Mouse (Mus musculus) lung, postnatal 10 days (tissue): ENCODE data around the gene Asxl1.
A peak's percentile ranks its signal among the peaks of the same experiment; 100 is the strongest.

Experiments used
- DNase-seq: peaks from one replicate; pipeline ENCODE4 v3.0.0; 2021

Asxl1 gene

DNA sequence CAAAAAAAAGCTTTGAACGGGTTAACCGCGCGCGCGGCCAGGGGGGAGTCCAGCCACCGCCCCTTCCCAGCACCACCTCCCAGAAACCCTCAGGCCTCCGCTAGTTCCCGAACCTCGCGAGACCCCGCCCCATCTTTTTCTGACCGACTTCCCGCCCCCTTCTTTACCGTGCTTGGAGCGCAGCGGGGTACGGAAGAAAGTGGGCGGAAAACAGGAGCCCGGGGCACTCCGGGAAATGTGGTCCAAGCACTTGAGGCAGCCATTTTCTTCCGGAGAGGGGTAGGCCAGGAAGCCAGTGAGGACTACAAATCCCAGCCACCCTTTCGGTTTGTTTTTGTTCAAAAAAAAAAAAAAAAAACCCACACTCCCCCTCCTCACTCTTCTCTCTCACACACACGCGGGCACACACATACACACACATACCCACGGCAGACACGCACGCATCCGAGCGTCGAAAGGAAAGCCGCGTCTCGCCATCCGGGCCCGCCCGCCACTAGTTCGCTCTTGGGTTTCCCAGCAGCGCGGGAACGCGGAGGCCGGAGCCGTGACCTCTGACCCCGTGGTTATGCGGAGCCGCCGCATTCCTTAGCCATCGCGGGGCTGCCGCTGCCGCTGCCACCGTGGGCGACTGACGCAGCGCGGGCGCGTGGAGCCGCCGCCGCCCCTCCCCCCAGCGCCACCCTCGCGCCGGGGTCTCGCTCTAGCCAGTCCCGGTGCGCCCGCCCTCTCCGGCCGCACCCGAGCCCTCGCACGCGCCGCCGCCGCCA lies at the start of gene Asxl1:
TSS of gene Asxl1 (plus strand) at position 376 of the 767 bp plus-strand sequence.
- DNase-seq = peak; percentile 100

DNA sequence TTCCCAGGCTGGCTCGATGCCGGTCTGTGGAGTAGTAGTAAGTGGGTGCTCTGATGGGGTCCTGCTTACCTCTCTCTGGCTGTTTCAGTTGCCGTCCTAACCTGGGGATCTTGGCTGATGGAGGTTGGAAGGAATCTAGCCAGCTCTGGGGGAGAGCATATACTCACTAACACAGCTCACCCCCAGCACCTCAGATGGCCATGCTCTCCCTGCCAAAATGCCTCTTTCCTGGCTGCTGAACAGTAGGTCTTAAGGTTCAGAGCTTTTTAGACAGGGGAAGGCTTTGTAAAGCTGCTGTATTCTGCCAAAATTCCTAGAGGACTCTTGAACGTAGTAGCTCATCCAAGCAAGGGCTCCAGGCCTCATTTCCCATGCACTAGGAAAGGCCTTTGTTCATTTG lies 47.9 kb upstream of the Asxl1 start:
- DNase-seq = no peak

DNA sequence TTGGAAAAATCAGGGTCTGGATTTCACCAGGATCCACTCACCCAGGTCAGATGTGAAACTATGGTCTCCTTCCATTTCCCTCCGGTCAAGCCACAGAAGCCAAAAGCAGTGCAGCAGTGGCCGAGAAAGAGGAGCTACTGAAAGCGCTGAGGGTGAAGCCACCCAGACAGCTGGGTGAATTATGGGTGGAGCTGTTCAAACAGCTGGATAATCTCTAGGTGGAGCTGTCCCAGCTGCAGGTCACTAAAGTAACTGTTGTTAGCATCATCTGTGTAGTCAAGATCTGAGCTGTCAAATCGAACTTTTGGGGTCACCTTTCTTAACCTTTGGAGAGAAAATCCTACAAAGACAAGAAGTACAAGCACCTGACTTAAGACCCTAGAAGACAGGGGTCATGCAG lies 47.2 kb upstream of the Asxl1 start:
- DNase-seq = peak; percentile 28

DNA sequence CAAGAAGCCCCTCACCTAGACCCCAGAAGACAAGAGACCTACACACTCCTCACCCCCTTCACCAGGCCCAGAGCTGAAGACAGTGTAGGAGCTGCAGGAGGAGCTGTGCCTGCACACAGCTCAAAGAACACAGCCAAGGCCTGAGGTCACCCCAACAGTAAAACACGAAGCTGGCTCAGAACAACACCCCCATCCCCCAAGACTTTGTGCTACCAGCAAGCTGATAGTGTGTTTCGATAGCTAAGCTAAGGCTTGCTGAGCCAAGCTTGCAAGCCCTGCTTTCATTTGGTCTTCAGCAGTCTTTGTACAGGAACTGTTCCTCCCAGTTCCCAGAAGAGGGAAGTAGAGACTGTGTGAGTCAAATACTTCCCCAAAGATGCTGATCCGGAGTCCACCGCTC lies 46.8 kb upstream of the Asxl1 start:
- peak; percentile 37 for DNase-seq

DNA sequence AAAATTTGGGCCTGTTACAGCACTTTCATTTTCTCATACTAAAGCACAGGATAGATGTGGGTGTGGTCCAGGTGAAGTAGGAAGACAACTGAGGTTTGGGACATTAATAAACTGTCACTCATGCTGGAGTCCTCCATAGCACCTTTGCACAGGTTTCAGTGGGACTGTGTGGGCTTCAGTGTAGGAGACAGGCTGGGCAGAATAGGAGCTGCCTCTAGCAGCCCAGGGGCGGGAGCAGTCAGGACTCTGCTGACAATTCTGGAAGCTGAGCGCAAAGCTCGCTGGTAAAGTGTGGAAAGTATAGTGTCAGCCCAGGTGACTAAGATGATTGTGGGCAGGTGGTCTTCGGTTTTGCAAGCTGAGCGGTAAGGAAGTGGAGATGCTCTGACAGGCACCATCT lies 44.5 kb upstream of the Asxl1 start:
- DNase-seq = no peak

DNA sequence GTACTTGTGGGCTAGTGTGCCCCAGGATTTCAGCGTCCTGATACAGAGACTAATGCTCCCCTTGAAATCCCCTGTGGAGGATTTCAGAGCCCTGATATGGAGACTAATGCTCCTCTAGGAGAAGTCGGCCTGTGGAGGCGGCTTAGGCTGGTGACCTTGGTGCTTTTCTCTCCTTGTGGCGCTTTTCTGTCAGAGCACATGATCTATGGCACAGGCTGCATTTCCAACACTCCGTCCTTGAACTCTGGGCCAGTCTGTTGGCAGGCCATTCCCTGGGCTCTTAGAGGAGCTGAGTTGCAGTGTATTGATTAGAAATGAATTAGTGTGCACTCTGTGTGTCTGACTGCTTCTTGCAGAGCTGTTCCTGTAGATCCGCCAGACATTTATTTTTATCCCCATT lies 40.4 kb upstream of the Asxl1 start:
- DNase-seq = no peak

DNA sequence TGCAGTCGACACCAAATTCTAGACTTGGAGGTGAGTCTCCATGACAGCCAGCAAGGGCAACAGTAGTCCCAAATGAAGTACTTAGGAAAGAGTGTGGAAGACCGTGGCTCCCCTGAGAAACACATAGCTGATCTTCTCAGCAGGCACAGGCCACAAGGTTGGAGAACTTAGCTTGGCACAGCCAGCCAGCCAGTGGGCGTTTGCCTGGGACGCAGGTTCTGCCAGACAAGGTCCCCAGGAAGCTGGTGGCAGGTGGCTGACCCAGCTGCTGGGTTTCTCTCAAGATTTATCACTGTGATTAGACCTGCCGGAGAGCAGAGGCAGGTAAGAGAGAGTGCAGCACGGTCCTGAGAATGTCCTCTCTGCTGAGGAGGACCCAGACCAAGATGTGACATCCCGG lies 37.0 kb upstream of the Asxl1 start:
- DNase-seq = no peak

DNA sequence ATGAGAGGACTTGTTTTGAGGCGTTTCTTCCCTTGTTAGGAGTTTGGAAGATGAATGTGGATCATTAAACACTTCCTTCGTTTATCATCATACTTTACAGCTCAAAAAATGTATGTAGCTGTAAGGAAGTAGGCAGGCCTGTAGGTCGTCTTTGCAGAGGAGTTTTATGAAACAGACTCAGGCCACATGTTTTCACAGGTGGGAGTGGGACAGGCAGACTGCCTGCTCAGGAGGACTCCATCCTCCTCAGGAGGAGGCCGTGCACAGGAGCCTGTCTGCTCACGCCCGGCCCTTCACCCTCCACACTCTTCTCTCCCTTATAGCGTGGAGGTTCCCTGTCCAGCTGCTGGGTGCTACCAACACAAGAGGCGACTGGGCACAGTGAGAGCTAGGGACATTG lies 36.5 kb upstream of the Asxl1 start:
- no peak for DNase-seq

DNA sequence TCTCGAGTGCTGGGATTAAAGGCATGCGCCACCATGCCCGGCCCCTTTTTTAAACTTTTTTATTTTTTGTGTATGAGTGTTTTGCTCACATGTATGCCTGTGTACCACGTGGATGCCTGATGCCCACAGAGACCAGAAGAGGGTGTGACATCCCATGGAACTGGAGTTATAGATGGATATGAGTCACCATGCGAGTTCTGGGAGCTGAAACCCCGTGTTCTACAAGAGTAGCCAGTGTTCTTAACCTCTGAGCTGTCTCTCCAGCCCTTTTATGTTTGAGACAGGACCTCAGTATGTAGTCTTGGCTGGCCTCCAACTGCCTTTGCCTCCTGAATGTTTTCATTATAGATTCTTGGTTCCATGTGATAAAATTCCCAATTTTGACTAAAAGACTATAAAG lies 35.4 kb upstream of the Asxl1 start:
- no peak for DNase-seq

DNA sequence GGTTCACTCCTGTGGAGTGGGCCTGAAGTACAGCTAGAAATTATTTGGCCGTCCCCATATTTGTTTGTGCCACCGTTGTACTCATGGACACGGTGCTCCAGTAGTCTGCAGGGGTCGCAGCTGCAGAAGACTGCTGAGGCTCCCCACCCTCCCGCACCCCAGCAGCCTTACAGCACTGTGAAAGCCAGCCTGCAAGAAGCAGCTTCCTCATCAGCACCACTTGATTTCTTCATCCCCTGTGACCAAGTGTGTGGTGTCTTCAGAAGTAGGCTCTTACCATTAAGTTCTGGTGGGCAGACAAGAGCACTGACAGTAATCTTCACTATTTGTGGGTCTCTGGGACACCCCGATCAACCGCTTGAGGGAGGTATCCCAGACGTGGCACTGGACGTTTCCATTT lies 32.7 kb upstream of the Asxl1 start:
- no peak for DNase-seq

DNA sequence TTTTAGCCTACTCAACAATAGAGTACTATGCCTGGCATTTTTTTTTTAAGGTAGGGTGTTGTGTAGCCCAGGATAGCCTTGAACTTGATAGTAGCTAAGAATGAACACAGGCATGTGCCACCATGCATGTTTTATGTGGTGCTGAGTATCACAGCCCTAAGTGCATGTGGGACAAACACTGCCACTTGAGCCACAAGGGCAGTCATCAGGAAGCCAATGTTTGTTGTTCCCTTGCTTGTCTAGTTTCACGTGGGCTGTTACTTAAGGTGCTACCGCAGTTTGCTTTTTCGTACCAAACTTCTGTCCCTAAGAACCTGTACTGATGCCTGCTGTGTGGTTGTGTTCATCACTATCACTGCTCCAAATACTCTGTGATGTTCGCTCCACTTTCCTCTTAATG lies 27.2 kb upstream of the Asxl1 start:
- no peak for DNase-seq

DNA sequence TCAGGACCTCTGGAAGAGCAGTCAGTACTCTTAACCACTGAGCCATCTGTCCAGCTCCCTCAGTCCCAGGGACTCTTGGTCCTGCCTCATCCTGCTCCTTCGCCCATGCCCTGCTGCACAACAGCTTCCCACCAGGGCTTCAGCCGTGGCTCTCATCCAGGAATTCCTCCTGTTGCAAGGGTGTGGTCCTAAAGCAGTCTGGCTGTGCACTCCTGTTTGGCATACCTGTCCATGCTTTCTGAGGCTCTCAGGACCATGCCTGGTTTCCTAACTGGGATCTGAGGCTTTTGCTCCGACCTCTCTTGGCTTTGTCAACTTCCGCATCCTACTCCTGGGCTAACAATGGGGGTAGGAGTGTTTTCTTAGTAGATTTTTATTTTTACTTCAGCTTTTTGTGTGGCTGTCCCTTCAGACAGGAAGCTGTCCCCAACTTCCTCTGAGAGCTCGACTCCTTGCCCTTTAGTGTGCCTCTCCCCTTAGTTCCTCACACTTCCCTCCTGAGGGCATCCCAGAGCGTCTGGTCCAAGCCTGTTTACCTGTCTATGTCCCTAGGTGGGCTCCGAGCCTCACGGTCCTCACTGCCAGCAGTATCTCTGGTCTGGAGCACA lies 26.5 kb upstream of the Asxl1 start:
- peak; percentile 47 for DNase-seq

DNA sequence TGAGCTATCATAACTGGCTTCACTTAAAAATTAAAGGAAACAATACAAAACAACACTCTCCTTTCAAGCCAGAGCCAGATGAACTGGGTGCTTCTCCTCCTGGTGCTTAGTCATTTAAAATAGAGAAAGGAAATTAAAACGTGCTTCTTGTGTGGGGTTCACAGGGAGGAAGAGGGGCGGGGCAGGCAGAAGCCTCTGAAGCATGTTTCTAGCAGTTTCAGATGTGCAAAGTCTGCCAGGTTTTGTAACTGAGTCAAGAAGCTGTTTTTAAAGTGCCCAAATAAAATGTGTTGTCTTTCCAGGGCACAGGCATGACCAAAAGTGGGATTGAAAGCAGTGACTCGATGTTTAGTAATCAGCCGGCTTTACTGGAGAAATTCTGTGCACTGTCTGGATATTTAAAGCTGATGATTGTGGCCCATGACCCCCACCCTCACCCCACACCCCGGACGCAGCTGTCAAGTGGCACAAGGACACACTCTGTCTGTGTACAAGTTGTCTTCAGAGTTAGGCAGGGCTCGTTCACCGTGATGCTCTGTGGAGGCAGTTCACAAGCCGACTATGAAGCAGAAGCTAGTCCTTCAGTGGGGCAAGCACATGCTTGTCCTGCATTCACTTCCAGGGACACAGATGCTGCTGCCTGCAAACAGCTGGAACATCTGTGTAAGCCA lies 19.8 kb upstream of the Asxl1 start:
- no peak for DNase-seq

DNA sequence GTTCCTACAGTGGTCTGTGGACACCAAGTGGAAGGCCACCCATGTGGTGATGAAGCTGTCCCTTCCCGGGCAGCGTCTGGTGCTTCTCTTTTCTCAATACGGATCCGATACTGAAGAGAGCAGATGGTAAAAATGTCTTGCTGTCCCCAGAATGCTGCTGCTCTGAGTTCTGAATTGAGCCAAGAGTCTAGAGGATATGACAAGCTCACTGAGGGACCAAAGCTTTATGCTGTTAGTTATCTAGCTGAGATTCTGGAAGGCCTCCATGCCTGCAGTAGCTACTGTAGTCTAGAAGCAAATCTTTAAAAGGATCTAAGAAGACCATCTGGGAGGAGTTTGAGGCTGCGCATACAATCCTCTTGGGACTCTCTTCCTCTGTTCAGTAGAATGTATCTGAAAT lies 13.4 kb upstream of the Asxl1 start:
- no peak for DNase-seq

DNA sequence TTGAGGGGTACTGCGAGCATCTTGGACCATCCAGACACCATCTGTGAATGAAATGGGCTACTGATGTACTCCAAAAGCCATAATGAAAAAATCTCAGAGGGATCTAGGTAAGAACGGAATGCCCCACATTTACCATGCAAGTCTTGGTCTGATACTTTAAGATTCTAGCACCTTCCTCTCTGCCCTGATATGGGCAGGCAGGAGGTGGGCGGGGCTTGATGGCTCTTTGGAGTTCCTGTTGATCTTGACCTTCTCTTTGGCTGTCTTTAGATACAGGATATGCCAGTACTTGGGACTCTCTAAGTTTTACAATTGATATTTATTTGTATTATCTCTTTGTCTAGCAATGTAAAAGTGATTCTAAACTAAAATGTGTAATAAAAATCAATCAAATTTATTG lies 12.6 kb upstream of the Asxl1 start:
- peak; percentile 64 for DNase-seq

DNA sequence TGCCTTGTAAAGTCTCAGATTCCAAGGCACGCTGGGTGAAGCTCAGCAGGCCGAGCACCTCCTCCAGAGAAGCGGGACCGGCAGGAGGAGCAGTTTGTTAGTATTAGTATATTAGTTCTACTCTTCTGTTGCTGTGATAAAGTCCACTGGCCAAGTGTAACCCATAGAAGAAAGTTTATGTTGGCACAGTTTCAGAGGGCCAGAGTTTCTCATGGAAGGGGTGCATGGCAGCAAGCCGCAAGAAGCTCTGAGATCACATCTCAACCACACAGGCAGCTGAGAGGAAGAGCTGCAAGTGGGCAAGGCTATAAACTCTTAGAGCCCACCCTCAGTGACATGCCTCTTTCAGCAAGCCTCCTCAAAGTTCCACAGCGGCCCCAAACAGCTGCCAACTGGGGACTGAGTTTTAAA lies 11.8 kb upstream of the Asxl1 start:
- DNase-seq = peak; percentile 69

DNA sequence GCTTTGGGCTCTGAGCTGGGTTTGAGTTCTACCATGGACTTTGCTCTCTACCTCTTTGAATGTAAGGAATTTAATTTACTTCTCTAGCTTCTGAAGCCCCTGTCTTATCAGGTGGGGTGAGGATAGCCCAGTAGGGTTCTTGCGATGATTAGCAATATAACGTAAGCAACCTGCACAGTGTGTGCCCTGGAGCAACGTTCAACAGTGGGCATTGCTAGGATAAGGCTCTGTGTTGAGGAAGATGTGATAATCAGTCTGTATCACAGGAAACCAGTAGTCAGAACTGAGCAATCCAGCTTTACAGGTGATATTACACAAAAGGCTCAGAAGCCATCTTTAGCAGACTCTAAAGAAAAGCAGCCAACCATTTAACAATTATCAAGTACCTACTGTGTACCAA lies 11.3 kb upstream of the Asxl1 start:
- DNase-seq = no peak

DNA sequence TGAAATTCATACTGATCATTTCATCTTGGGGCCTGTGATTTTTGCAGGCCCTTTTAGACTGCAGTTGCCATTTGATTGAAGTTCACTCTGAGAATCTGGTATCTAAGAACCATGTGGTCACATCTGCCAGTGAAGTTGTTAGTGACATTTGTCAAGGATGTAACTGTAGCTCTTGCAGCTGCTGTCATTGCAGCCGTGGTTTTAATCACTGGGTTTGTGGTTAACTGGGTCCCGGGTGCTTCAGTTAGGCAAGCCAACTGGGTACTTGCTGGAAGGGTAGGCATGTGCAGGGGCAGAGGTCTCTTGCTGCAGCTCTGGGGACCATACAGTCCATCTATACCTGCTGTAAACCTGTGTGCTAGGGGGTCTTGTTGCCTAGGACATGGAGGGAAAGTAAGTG lies 9.5 kb upstream of the Asxl1 start:
- no peak for DNase-seq

DNA sequence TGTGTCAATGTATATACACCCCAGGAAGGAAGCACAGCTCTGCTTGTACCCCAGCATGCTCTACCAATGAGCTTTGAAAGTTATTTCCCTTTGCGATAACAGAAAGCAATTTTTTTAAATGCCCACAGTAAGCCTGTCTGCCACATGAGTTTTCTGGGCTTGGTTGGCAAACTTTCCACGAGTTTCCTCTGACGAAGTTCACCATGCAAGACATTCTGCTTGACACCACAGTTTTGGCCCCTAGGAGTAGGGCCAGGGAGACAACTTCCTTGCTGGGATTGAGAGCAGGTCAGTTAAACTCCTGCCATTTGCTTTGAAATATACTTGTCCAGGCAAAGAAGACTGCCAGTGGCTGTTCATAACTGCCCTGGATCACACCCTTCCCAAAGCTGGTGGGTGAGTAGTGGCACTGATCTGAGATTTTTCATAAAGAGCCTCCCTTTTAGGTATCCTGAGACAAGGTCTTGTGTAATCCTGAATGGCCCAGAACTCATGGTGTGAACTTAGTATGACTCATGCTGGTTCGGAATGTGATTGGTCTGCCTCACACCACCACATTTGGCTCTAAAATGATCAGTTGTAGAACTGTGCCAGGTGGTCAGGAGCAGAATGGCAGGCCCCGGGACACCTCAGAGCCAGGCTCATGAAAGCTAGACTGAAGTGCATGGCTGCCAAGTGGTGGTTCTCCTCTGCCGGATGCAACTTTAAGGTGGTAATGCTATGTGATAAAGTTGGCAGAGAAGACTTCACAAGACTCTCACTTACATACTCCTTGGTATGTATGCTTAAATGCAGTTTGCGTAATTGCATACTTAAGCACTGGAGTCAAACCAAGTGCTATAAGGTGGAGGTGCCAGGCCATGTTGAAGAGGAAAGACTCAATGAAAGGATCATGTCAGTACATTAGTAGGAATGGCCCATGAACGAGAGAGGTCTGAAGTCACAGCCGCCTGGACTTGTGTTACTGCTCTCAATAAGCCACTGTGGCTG lies 7.0 kb upstream of the Asxl1 start:
- no peak for DNase-seq

DNA sequence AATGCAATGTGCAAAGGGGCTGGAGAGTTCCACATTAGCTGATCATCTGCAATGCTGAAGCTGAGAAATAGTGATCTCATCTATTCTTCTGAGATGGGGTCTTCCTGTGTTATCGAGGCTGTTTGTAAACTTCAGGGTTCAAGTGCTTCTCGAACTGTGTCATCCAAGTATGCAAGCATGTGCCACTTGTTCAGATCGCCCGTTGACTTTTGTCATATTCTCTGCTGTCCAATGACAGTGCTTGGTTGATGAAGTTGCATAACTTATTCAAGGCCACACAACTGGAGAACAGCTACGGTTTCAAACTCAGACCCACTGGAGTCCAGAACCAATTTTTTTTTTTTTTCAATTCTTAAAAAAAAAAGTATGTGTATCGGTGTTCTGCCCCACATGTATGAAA lies 3.5 kb upstream of the Asxl1 start:
- DNase-seq = no peak

DNA sequence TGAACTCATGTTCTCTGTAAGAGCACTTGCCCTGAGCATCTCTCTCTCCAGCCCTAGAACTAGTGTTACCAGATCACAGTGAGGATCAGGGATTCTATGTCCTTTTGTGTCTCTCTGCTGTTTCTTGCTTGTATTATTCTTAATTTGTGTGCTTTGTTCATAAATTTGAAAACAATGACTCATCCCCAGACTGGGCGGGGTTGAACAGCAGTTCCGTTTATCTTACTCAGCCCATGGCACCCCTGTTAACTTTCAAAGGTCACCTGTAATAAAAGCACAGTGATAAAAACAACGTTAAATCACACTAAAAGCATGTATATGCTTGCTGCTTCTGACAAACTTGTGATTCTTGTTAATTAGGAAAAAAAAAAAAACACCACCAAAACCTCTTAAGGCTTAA lies 3.0 kb upstream of the Asxl1 start:
- no peak for DNase-seq

DNA sequence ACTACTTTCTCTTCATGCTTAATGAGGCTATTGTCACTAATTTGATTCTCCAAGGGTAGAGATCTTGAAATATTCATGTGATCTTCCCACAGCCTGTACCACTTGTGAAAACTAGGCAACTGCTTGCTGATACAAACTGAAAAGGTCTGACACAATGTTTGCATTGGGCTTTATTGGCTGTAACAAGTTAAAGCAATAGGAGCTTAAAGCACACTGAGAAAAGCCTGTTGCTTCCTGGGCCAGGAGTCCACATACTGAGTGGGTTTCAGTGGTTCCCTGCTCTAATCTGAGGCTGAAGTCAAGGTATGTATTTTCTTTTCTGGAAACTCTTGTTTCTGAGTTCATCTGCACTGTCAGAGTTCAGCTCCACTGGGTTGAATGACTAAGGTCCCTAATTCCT lies 2.4 kb upstream of the Asxl1 start:
- no peak for DNase-seq

DNA sequence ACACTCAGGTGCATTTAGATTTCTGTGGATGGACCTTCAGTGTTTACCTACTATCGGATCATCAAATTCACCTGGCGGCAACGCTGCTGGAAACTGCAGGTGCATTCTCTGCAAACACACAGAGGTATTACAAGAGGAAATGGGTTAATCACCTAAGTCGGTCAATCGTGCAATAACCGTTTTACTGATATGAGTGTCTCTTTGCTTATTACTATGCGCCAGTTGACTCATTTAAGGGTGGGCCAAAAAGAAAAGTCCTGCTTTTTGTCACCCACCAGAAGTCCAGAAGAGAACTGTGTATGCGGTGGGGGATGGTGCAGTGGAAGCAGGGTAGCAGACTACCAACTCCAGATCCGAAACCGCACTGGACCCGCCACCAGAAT lies 567 bp upstream of the Asxl1 start:
- no peak for DNase-seq
